Mouse (Mus musculus): ENCODE data around the gene Tnfaip8l1. TPM values are rescaled to one million over a fixed set of nuclear protein-coding genes. Genes with fewer than 3 reads are reported as not detected.

Tnfaip8l1 gene
- polyA plus RNA-seq, 1 experiment from 2014 or later, result 11.9 TPM

DNA sequence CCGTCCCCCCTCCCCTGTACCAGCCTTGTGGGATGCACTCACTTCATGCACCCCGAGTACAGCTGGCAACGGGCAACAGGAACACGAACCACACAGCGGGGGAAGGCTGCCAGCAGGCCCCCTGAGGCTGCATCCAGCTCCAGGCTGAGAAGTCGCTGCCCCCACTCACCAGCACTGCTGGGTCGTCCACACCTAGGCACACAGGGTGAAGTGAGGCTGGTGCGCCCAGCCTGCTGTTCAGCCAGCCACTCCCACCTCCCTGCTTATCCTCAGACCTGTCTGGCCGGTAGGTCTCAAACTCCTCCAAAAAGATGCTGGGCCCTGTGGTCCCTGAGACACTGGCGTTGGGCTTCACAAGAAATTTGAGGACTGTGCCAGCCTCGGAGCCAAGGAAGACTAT, 36.1 kb upstream of the Tnfaip8l1 start:
- Histone ChIP-seq H3K36me3 (no peaks in the 10 kb centered on the region), H3K27ac (no peak overlapping the region), H3K9ac (no peak overlapping the region), H3K4me3 (replicated peaks) (no peak overlapping the region), H3K4me2 (replicated peaks) (no peak overlapping the region), H3K4me1 (replicated peaks) (peaks cover 13% of the 10 kb centered on the region), H3K27me3 (replicated peaks) (peaks cover 35% of the 10 kb centered on the region), H3K9me3 (no peaks in the 10 kb centered on the region)
- 70% methylated on average over 11 of the region's 11 CpGs for WGBS
- no peak for ATAC-seq

- Histone ChIP-seq H3K4me3 (replicated peaks) (no peak overlapping the region), H3K4me1 (replicated peaks) (peaks cover 13% of the 10 kb centered on the region), H3K36me3 (no peaks in the 10 kb centered on the region), H3K27ac (no peak overlapping the region), H3K4me2 (replicated peaks) (no peak overlapping the region), H3K9ac (no peak overlapping the region), H3K9me3 (no peaks in the 10 kb centered on the region), H3K27me3 (replicated peaks) (peaks cover 16% of the 10 kb centered on the region)
- WGBS, result 74% methylated on average over 15 of the region's 15 CpGs
- no peak for ATAC-seq
Measured at GRCm38 (mm10) chr17:56128246-56128645, 34.0 kb upstream of the Tnfaip8l1 start.

DNA sequence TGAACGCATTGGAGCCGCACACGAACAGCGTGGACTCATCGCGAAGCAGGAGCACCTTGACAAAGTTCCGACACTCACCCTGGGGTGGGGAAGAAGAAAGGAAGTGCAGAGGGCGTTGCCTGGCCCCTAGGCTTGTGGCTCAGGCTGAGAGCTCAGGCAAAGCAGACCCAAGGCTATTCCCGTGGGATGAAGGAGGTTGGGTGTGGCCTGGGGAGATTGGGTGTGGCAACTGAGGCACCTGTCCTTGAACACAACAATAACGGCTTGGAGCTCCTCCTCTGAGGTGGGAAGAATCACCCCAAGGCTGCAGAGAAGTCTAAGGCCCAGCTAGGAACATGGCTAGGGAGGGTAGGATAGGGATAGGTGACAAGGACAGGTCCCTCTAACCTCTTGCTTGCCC, 31.1 kb upstream of the Tnfaip8l1 start:
- H3K9me3 ChIP-seq, result no peaks in the 10 kb centered on the region
- 91% methylated on average over 10 of the region's 10 CpGs for WGBS
- H3K36me3 ChIP-seq, result no peaks in the 10 kb centered on the region
- no peaks in the 10 kb centered on the region for H3K27me3 ChIP-seq (replicated peaks)
- no peak overlapping the region for H3K9ac ChIP-seq
- no peak for ATAC-seq
- H3K4me2 ChIP-seq (replicated peaks), result no peak overlapping the region
- H3K4me1 ChIP-seq (replicated peaks), result peaks cover 16% of the 10 kb centered on the region
- no peak overlapping the region for H3K4me3 ChIP-seq (replicated peaks)
- H3K27ac ChIP-seq, result no peak overlapping the region

- ATAC-seq, result no peak
- 45% methylated on average over 7 of the region's 7 CpGs for WGBS
- H3K36me3 ChIP-seq, result no peaks in the 10 kb centered on the region
Measured at GRCm38 (mm10) chr17:56131814-56132213, 30.5 kb upstream of the Tnfaip8l1 start.

DNA sequence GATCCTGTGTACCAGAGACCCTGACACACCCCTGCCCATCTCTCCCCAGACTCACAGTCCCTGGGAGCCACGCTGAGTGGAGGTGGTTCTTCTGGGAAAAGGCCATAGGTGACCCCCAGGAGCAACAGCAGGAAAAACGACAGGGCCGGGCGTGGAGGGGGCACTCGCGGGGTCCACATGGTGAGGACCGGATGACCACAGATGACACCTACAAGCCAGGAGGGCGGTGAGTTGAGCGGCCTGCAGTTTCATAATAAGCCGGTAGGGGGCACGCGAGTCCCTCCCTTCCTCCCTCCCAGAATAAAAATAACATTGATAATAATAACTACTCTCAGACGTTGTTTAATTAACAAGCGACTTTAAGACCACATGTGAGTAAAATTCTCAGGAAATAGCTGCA, 29.6 kb upstream of the Tnfaip8l1 start:
- Histone ChIP-seq H3K9ac (no peak overlapping the region), H3K4me3 (replicated peaks) (no peak overlapping the region), H3K27me3 (replicated peaks) (no peaks in the 10 kb centered on the region), H3K36me3 (no peaks in the 10 kb centered on the region), H3K27ac (no peak overlapping the region), H3K9me3 (no peaks in the 10 kb centered on the region), H3K4me1 (replicated peaks) (peaks cover 16% of the 10 kb centered on the region), H3K4me2 (replicated peaks) (peak overlapping the region; percentile 39)
- WGBS, result 3% methylated on average over 14 of the region's 14 CpGs
- ATAC-seq, result no peak

More at GRCm38 (mm10) chr17:56131814-56132213, 30.5 kb upstream of the Tnfaip8l1 start:
- Histone ChIP-seq H3K9me3 (no peaks in the 10 kb centered on the region), H3K9ac (no peak overlapping the region), H3K4me3 (replicated peaks) (no peak overlapping the region), H3K27ac (no peak overlapping the region), H3K4me1 (replicated peaks) (peaks cover 16% of the 10 kb centered on the region), H3K27me3 (replicated peaks) (no peaks in the 10 kb centered on the region), H3K4me2 (replicated peaks) (no peak overlapping the region)

DNA sequence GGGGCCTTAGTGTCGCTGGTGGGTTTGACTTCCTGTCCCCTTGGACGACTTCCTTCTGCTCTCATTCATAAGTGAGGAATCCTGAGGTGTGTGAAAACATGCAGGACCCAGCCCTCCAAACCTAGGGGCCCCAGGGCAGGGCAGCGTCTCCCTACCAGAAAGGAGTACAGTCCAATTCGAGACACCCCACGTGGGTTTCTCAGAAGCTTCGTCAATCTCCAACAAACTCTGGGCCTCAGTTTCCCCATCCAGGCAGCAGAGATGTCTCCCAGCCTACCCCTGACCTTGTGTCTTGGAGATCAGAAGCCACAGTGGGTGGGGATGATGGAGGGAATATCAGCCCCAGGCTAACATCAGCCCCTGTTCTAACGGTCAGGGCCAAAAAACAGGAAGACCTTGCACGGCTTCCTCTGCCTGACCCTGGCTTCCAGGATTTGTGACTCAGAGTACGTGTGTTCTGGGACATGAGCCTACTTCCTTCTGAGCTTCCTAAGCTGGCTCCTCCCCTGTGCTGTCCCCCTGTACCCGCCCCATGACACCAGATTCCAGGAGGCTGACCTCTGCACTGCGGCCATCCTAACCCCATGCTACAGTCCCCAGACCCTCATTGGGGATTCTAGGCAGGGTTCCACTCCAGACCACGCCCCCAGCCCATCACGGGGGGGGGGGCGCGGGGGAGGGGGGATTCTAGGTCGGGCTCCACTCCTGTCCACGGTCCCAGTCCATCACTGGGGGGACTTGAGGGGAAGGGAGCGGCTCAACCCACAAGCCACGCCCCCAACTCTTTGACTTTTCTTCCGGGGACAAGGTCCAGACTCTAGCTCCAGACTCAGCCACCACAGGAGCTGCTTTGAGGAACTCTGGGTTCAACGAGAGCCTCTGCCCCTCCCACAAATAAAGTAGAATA, 28.6 kb upstream of the Tnfaip8l1 start:
- no peaks in the 10 kb centered on the region for H3K9me3 ChIP-seq
- peak overlapping the region; percentile 87 for H3K4me2 ChIP-seq (replicated peaks)
- WGBS, result 15% methylated on average over 21 of the region's 21 CpGs
- peak overlapping the region; percentile 44 for H3K9ac ChIP-seq
- peak; percentile 91 for ATAC-seq
- H3K4me3 ChIP-seq (replicated peaks), result peak overlapping the region; percentile 35
- H3K4me1 ChIP-seq (replicated peaks), result peaks cover 24% of the 10 kb centered on the region
- peaks cover 8% of the 10 kb centered on the region for H3K27me3 ChIP-seq (replicated peaks)
- H3K27ac ChIP-seq, result peak overlapping the region; percentile 85
- no peaks in the 10 kb centered on the region for H3K36me3 ChIP-seq

- Histone ChIP-seq H3K27ac (peak overlapping the region; percentile 85), H3K4me3 (replicated peaks) (peak overlapping the region; percentile 35), H3K9me3 (no peaks in the 10 kb centered on the region), H3K4me1 (replicated peaks) (peaks cover 26% of the 10 kb centered on the region), H3K9ac (peak overlapping the region; percentile 30), H3K27me3 (replicated peaks) (peaks cover 16% of the 10 kb centered on the region), H3K4me2 (replicated peaks) (peak overlapping the region; percentile 87), H3K36me3 (no peaks in the 10 kb centered on the region)
- WGBS, result 3% methylated on average over 27 of the region's 27 CpGs
- ATAC-seq, result peak; percentile 41
Measured at GRCm38 (mm10) chr17:56134463-56134971, 27.8 kb upstream of the Tnfaip8l1 start.

DNA sequence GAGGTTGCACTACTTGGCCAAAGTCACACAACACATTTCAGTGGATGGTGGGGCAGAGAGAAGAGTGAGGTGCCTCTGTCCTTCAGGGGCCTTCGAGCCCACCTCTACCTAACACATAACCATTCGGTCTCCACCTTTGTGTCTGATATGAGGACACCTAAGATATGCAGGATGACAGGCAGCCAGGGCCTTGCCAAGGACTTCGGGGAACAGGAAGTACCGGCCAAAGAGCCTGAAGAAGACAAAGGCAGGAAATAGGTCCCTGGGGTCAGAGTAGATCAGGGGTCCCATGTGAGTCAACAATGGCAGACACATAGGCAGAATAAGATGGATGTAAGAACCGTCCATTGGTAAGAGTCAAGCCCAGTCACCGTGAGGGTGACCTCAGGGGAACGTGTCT, 25.7 kb upstream of the Tnfaip8l1 start:
- H3K4me1 ChIP-seq (replicated peaks), result peaks cover 37% of the 10 kb centered on the region
- WGBS, result 82% methylated on average over 7 of the region's 7 CpGs

DNA sequence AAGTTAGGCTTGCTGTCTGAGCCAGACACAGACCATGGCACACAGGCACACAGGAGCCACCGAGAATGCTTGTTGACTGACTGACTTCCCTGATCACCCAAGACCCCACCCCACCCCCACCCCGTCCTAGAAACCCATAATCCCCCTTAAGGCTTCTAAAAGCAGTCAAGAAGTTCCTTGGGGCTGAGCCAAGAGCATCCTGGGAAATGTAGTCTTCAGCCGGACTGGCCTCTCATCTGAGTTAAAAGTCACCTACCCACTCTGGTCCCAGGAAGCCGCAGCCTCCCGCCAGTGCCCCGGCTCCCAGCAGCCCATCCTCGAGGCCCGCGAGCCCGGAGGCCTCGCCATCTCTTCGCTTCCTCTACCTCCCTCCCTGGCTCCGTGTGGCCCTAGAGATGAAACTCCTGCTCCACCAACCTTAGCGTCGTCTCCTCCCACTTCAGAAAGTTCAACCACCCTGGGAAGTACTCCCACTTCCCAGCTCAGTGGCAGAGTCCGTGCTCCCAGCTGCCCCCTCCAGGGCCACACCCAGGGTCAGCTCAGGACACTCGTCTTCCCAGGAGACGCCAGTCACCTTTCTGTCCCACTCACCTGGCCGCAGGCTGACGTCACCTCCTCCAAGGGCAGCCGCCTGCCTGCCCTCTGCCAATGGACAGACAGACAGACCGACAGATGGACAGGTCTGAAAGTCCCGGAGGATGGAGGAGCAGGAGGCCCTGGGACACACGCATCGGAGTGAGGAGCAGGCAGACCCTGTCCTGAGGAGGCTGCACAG, 24.3 kb upstream of the Tnfaip8l1 start:
- Histone ChIP-seq H3K9ac (peak overlapping the region; percentile 5; the same call in 1 of the 2 replicates), H3K9me3 (no peaks in the 10 kb centered on the region), H3K27me3 (replicated peaks) (peaks cover 48% of the 10 kb centered on the region), H3K27ac (no peak overlapping the region), H3K4me2 (replicated peaks) (peak overlapping the region; percentile 46; the same call in 1 of the 2 replicates), H3K4me1 (replicated peaks) (peaks cover 47% of the 10 kb centered on the region), H3K36me3 (no peaks in the 10 kb centered on the region), H3K4me3 (replicated peaks) (no peak overlapping the region)
- no peak for ATAC-seq
- 21% methylated on average over 25 of the region's 25 CpGs for WGBS

More for the DNA sequence above, 25.7 kb upstream of the Tnfaip8l1 start:
- no peak for ATAC-seq
- peaks cover 33% of the 10 kb centered on the region for H3K27me3 ChIP-seq (replicated peaks)
- no peaks in the 10 kb centered on the region for H3K9me3 ChIP-seq
- H3K9ac ChIP-seq, result no peak overlapping the region
- no peak overlapping the region for H3K4me2 ChIP-seq (replicated peaks)
- no peaks in the 10 kb centered on the region for H3K36me3 ChIP-seq
- H3K4me3 ChIP-seq (replicated peaks), result no peak overlapping the region
- H3K27ac ChIP-seq, result no peak overlapping the region

DNA sequence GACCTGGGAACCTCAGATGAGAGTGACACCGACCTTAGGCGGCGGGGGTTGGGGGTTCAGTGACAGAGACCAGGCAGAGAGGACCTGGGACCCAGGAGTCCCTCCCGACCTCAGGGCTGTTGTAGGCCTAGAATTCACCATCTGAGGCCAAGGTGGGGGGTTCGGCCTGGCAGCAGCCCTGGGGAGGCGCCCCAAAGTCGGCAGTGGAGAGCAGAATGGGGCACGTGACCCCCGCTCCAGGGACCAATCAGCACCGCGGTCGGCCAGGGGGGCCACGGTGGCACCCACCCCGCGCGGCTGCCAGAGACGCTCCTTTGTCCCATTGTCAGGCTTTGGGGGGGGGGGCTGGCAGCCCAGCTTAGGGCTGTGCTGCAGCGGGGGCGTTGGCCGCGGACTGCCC, 22.9 kb upstream of the Tnfaip8l1 start:
- Histone ChIP-seq H3K4me2 (replicated peaks) (peak overlapping the region; percentile 100), H3K4me3 (replicated peaks) (peak overlapping the region; percentile 68), H3K27ac (no peak overlapping the region), H3K36me3 (no peaks in the 10 kb centered on the region), H3K4me1 (replicated peaks) (peaks cover 38% of the 10 kb centered on the region), H3K27me3 (replicated peaks) (peaks cover 54% of the 10 kb centered on the region), H3K9ac (peak overlapping the region; percentile 52; the same call in 1 of the 2 replicates), H3K9me3 (no peaks in the 10 kb centered on the region)
- WGBS, result 13% methylated on average over 17 of the region's 21 CpGs
- 0 out of 2 replicates have a peak, but pooled peaks have one; percentile 1 for ATAC-seq

DNA sequence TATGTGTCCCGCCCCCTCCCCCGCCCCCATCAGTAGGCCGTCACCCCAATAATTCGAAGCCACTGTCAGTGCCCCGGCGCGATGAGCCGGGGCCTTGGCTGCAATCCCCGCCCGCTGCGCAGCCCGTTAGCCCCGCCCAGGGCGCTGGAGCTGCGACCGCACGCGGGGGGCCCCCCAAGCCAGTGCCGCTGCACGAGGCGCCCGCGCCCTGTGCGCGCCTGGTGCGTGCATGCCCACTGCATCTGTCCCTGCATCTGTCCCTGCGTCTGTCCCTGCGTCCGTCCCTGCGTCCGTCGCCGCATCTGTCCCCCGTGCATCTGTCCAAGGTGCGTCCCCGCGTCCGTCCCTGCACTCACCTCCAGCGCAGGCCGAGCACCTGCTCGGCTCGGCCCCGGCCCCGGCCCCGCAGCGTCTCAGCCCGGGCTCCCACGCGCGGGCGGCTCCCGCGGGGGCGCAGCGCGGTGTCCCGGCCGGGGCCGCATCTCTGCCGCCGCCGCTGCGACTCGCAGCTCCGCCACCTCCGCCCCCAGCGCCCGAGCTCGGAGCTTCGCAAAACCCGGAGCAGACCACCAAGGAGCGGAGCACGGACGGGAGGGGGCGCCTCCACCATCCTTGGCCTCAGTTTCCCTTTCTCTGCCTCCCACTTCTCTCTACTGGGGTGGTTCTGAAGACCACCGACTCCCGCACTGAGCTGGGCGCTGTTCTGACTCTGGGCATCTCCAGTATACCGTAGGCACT, 22.2 kb upstream of the Tnfaip8l1 start, which contains the start of gene Sema6b:
Gene Sema6b, minus strand, starts transcription at position 486 of the 738 bp plus-strand sequence.
- ATAC-seq, result peak; percentile 41
- H3K9ac ChIP-seq, result peak within 1 kb of the TSS; percentile 52
- peak within 1 kb of the TSS; percentile 100 for H3K4me2 ChIP-seq (replicated peaks)
- no peaks in the 10 kb centered on the region for H3K9me3 ChIP-seq
- H3K27me3 ChIP-seq (replicated peaks), result peaks cover 59% of the 10 kb centered on the region
- H3K4me1 ChIP-seq (replicated peaks), result peaks cover 31% of the 10 kb centered on the region
- WGBS, result 1% methylated on average over 69 of the region's 79 CpGs
- H3K4me3 ChIP-seq (replicated peaks), result peak within 1 kb of the TSS; percentile 68
- no peak within 1 kb of the TSS for H3K27ac ChIP-seq
- no peaks in the 10 kb centered on the region for H3K36me3 ChIP-seq

All from intestine, embryonic 15.5 days (tissue).